Mouse (Mus musculus) kidney, postnatal 4 days (tissue): Measurements from ENCODE around the gene Oprd1.
A peak's percentile ranks its signal among the peaks of the same experiment; 100 is the strongest.

Experiments
- DNase-seq, 2 experiments: peaks; one replicate each; pipeline ENCODE4 v3.0.0; 2021; ENCODE audit warnings: mixed read lengths in 2 of 2

Oprd1 gene

GRCm38 (mm10) chr4:132133381-132133780 is 10.9 kb downstream of the Oprd1 start:
- no peak for DNase-seq

- DNase-seq = no peak
Measured at GRCm38 (mm10) chr4:132132297-132132696, 12.0 kb downstream of the Oprd1 start.

DNA sequence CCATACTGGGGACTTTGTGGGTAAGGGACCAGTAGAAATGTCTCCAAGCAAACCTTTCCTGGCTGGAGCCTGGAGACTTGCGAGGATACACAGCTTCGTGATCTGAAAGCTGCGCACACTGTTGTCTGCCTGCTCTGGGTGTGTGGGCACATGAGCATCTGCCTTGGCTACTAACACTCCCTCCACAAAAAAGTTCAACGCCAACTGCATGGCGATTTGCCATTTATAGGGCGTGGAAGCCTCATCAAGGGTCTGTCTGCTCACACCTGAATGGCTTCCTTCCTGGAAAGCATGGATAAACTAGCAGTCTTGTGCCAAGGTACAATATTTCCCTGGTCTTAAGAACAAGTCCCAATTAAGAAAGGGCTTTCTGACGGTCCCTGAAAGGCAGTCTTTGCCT is 12.5 kb downstream of the Oprd1 start:
- DNase-seq = no peak

- DNase-seq = no peak
Measured at GRCm38 (mm10) chr4:132131116-132131515, 13.2 kb downstream of the Oprd1 start.

DNA sequence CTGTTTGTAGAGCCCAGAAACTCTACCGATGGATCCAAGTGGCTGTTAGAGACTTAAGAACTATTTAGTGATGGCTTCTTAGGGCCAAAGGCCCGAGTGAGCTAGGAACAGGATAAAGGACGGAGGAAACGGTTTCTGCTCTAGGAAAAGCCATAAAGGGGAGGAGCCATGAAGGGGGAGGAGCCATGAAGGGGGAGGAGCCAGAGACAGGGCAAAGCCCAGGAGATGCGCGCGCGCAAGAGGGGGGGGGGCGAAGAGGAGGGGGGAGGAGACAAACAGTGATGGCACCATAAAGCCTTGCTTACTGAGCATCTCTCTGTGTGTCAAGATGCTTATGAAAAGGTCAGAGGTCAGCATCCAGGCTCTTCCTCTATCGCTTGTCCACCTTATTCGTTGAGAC is 13.6 kb downstream of the Oprd1 start:
- DNase-seq = no peak

DNA sequence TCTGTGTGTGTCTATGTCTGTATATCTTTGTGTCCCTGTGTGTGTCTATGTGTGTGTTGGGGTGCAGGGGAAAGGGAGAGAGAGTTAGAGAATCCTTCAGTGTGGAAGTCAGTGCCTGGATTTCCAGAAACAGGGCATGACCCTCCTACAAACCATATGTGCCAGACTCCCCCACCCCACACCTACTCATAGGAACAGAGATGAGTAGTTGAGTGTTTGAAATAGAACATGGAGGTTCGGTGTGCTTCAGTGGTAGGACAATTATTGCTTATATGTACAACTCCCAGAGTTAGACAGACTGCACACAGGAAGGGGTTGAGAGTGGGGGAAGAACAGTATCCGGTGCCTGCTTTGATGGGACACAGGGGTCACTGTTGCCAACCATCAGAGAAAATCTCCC is 14.2 kb downstream of the Oprd1 start:
- no peak for DNase-seq

DNA sequence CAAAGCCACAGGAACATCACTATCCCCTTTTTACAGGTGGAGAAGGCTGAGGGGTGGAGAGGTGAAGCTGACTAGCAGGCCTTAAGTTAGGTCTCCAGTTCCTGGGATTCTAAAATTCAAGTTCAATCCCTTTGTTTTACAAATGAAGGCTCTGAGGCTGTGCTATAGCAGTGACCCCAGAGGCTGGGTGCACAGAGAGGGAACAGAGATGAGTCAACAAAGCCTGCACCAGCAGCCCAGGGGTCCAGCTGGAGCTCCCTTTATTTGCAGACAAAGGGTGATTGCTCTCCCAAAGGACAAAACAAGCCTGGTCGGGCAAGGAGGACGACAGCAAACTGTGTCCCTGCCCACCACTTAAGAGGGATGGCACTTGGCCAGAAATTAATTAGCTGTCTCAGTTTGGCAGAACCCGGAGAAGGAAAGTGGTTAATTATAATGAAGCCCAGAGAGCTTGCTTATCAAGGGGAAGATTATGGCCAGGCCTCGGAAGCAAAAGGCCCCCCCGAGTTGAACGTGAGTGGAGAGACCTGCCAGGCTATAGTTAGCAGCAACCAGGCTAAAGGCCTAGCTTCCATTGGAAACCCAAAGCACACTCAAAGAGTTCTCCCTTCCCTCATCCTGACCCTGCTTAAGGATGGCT is 15.2 kb downstream of the Oprd1 start:
- no peak for DNase-seq

- peak; percentile 19 to 45 for DNase-seq
Measured at GRCm38 (mm10) chr4:132127091-132127490, 17.2 kb downstream of the Oprd1 start.

- no peak for DNase-seq
Measured at GRCm38 (mm10) chr4:132123166-132123565, 21.1 kb downstream of the Oprd1 start.

- peak; percentile 27 to 33 for DNase-seq
Measured at GRCm38 (mm10) chr4:132121674-132122073, 22.6 kb downstream of the Oprd1 start.

DNA sequence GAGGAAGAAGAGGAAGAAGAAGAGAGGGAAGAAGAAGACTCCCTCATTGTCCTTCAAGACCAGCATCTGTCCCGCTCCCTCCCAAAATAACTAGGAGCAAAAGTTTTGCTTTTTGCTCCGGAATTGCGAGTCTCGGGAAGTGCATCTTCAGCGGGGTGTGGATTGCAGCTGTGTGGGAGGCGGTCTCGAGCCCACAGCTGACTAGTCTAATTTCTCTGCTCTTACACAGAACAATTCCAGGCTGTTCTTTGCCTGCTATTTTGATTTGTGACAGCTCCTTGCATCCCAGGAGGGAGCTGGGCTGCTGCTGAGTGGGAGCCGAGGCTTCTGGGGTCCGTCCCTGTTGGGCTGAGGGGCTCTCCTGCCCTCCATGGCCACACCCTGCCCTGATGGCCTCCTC is 24.7 kb downstream of the Oprd1 start:
- DNase-seq = peak in 1 of 2 experiments; percentile 32

- no peak for DNase-seq
Measured at GRCm38 (mm10) chr4:132116315-132116714, 28.0 kb downstream of the Oprd1 start.

DNA sequence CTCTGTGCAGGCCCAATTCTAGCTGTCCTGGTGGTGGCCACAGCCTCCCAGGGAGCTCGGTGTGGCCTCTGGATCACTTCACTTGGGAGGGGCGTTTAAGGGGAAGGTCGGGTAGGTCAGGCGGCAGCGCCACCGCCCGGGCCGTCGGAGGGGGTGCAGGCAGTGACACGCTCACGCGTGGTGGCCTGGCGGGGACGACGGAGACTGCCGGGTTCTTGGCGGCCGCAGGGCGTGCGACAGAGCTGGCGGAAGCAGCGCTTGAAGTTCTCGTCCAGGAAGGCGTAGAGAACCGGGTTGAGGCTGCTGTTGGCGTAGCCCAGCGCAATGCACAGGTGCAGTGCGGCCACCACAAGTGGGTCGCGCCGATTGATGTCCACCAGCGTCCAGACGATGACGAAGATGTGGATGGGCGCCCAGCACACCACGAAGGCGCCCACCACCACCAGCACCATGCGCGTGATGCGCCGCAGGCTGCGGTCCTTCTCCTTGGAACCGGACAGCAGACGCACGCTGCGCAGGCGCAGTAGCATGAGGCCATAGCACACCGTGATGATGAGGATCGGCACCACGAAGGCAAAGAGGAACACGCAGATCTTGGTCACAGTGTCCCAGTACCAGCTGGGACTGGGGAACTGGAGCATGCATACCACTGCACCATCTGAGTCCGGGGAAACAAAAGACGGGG is 30.7 kb downstream of the Oprd1 start:
- DNase-seq = peak; percentile 8 to 18

DNA sequence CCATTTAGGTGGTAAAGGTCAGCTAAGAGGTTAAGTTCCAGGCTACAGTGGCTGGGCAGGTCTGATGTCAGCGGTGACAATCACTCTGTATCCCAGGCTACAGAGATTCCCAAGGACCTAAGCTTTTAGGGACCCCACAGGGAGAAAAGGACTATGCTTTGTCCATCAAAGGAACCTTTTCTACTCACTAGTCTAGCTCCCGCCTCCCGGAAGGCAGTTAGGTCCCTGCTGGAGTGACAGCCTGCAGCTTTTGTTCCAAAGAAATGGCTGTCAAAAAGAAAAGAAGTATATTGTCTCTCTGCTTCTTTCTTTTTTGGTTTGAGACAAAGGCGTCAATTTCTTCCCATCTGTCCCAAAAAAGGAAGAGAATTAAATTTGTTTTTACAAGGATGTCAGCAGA is 33.1 kb downstream of the Oprd1 start:
- no peak for DNase-seq

DNA sequence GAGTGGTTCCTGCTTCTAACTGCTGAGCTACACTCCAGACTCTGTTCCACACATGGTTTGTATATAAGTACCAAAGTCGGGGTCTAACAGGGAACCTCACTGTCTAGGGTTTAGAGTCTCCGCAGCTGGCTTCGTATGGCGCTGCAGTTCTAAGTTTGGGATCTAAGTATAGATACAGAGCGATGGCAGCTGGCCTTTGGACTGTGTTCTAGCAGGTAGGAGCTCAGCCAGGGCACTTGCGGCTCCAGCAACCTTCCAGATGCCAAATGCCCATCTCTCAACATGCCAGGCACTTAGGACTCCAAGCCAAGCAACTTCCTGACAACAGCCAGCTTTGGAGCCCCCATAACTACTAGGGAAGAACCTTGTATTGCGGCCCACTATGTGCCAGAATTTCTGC is 36.1 kb downstream of the Oprd1 start:
- DNase-seq = no peak

DNA sequence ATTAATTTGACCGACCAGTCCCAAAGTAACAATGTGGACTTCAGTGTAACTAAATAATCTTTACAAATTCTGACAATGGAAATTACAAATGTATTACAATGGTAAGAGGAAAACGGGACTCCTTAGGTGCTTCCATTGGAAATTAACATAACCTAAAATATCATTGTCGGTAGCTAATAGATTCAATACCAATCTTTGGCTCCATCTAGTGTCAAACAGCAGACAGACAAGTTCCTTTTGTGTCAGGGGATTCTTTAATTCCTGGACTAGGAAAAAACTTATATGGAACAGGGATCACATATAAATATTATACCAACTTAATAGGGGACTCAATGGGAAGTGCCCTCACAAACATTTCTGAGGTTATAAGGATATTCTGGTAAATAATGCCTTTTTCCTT is 43.1 kb downstream of the Oprd1 start:
- DNase-seq = no peak

GRCm38 (mm10) chr4:132099548-132099947 is 44.7 kb downstream of the Oprd1 start:
- no peak for DNase-seq

DNA sequence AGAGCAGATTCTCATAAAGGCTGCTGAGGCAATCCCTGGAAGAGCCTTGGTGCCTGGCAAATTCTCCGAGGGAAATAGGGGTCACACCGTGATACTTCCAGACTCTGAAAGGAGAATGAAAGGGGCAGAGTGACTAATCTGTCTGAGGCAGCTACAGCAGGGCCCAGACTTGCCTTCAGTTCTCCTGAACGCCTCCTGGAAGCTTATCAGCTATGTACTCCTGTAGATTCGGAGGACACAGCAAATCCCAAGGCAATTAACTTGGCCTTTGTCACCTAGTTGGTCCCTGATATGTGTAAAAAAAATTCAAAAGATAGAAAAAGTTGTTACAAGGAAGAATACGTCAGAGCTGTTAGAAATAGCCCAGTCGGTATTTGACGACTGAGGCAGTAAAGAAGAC is 49.2 kb downstream of the Oprd1 start:
- no peak for DNase-seq

DNA sequence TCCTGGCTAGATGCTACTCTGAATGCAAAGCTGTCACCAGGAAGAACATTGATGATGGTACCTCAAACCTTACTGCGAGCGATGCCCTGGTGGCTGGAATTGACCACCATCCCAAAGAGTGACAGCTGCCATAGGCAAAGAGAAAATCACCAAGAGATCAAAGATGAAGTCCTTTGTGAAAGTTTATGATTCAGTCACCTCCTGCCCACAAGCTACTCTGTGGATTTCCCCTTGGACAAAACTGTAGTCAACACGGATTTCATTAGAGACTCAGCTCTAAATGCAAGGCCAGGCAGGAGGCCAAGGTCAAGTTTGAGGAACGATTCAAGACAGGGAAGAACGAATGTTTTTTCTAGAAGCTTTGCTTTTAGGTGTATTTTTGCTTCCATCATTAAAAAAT is 50.4 kb downstream of the Oprd1 start:
- no peak for DNase-seq

DNA sequence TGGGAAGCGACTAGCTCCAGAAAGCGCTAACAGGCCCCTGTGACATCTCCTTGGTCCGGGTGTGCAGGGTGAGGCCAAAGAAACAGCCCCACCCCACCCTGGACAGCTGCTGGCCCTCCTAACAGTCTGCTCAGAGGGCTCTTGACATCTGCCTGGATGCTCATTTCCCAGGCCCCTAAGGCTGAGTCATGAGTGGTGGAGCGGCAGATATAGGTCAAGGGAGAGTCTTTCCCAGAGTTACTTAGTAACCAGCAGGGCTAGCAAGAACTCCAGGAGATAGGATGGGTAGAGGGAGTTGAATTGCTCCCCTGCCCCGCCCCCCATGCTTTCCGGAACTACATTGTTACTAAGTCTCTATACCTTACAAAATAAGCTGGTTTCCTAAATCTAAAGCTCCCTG is 51.1 kb downstream of the Oprd1 start:
- DNase-seq = peak in 1 of 2 experiments; percentile 27

- DNase-seq = peak; percentile 75 to 78
Measured at GRCm38 (mm10) chr4:132088921-132089320, 55.4 kb downstream of the Oprd1 start.

DNA sequence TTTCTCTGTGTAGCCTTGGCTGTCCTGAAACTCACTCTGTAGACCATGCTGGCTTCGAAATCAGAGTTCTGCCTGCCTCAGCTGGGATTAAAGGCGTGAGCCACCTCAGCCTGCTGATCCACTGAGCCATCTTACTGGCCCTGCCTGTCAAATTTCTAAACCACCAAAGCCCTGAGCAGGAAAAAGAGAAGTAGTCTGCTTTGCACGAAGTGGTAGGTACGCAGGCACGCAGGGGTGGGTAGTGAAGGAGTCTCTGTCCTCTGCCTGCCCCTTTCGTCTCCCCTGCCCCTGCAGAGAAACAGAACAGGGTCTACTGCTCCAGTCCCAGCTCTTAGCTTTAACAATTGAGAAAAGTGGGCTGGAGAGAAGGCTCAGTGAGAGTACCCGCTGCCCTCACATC is 59.2 kb downstream of the Oprd1 start:
- DNase-seq = no peak

DNA sequence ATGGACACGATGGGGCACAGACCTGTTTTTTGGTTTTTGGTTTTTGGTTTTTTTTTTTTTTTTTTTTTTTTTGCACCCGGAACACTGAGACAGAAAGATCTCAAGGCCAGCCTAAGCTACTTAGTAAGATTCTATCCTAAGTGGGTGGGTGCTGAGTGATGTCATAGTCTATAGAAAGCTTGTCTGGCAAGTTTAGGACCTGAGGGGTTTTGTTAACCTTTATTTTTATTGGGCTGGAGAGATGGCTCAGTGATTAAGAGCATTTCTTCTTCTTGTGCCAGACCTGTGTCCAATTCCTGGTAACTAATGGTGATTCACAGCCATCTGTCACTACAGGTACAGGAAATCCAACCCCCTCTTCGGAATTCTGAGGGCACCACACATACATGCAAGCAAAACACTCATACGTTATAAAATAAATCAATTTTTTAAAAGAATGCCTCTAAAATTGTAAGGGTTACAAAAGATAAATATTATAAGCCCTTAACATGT is 63.7 kb downstream of the Oprd1 start:
- DNase-seq = no peak

- DNase-seq = peak; percentile 82 to 86
Measured at GRCm38 (mm10) chr4:132079555-132080275, 64.6 kb downstream of the Oprd1 start.
